Mouse (Mus musculus): ENCODE measurements around the gene Dtymk.
A peak's percentile ranks its signal among the peaks of the same experiment; 100 is the strongest.
"Not testable (repeated sequence)": the region's sequence is repeated elsewhere in the genome, so short reads cannot be mapped to it uniquely, and the experiment has no call there.

Dtymk gene

DNA sequence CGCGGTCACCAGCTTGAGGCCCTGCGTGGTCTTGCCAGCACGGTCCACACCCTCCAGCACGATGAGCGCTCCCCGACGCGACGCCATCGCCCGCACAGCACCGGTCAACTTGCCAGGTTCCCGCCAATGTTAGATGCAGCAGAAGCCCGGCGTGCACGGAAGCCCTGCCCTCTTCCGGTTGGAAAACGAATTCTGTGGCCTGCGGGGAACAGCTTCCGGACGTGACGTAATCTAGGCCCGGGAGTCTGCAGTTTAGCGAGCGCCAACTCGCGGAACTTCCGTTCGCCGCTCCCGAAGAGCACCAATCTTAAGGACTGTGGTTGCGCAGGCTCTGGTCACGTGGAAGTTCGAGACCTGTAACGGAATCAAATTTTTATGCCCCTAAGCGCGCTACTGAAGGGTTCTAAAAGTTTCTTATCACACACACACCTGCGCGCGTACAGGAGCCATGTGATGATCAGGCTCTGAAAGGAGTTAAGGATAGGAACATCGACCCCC lies at the start of gene Dtymk:
Gene Dtymk, minus strand, starts transcription at position 194 of the 498 bp plus-strand sequence.
- DNase-seq (ENCODE audit: low read depth), result peak; percentile 99

DNA sequence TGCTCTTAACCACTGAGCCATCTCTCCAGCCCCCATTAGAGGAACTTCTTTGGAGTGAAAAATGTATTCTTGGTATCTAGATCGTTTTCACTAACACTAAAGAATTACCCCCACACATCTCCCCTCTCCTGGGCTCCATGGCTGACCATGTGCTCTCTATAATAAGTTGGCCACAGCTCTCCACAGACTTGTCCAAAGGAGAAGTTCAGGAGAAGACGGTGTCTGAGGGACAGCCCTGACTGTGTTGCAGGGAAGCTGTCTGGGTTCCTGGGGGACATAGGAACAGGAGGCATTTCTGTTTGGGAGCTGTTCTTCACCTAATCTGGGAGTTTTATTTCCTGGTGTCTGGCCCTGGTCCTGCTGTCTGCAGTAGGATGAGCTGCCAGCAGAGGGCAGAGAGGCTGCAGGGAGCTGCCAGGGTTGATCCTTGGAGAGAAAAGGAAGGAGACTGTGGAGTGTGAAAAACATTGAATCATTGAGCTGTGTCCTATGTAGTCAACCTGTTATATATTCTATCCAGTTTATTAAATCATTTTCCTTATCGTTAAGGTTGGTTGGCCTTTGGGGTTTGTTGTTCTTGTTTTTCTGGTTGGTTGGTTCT lies 44.1 kb upstream of the Dtymk start:
- DNase-seq (ENCODE audit: low read depth), result not testable (repeated sequence)

GRCm38 (mm10) chr1:93838569-93838968 lies 36.8 kb upstream of the Dtymk start:
- DNase-seq (ENCODE audit: low read depth), result not testable (repeated sequence)

DNA sequence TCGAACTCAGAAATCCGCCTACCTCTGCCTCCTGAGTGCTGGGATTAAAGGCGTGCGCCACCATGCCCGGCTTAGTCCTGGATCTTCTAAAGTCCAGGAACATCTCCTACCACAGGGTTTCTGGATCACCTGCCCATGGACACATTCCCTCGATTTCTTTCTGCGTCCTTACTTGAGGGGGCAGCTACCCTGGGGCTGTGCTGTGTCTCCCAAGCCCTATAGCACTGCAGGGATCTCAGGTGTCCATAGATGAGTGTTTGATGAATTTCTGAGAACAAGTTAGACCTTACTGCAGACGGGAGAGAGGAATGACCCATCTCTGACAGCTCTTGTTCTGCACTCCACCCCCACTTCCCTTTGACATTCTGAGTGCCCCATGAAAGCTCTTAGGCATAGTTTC lies 35.6 kb upstream of the Dtymk start:
- DNase-seq (ENCODE audit: low read depth), result no peak

GRCm38 (mm10) chr1:93836532-93836913 lies 34.8 kb upstream of the Dtymk start:
- no peak for DNase-seq (ENCODE audit: low read depth)

DNA sequence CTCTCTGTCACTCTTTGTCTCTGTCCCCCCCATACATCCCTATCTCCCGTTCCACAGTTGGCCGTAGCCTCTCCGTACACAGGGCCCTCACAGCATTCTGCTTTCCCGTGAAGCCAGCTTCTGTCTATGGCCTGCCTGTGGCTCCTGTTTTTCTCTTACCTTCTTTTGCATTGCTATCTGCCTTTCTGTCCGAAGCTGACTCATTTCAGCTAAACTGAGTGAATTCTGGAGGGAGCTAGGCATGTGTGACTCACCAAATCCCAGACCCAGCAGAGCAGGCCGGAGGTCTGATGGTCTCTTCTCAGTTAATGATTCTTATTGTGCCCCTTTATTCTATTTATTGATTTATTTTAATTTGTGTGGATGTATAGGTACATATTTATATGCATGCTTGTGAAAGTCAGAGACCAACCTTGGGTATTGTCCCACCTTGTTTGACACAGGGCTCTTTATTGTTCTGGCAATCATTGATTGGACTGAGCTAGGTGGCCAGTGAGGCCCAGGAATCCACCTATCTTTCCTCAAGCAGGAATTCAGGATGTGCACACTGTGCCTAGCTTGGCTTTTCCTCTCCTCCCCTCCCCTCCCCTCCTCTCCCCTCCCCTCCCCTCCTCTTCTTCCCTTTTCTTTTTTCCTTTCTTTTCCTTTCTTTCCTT lies 34.3 kb upstream of the Dtymk start:
- DNase-seq (ENCODE audit: low read depth), result no peak

- no peak for DNase-seq (ENCODE audit: low read depth)
These were observed 33.5 kb upstream of the Dtymk start for GRCm38 (mm10) chr1:93835211-93835610.

DNA sequence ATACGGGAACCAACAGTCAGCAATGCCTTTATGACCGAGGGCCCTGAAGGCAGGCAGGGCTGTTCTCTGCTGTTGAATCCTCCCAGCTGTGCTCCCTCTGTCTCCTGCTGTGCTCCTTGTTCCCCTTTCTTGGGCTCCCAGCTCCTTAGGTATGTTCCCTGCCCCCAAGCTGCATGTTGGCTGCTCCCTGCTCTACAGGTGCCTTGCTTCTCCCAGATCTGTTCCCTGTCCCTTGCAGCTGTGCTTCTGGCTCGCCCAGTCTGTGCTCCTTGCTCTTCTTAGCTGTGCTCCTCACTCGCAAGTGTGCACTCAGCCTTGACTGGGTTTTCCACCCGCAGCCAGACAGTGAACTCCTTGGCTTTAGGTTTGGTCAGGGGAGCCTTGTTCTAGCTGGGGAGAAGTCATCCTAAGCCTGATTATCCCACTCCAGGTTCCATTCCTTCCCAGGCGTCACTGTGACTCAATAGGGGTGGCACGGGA lies 33.0 kb upstream of the Dtymk start:
- DNase-seq (ENCODE audit: low read depth), result no peak

DNA sequence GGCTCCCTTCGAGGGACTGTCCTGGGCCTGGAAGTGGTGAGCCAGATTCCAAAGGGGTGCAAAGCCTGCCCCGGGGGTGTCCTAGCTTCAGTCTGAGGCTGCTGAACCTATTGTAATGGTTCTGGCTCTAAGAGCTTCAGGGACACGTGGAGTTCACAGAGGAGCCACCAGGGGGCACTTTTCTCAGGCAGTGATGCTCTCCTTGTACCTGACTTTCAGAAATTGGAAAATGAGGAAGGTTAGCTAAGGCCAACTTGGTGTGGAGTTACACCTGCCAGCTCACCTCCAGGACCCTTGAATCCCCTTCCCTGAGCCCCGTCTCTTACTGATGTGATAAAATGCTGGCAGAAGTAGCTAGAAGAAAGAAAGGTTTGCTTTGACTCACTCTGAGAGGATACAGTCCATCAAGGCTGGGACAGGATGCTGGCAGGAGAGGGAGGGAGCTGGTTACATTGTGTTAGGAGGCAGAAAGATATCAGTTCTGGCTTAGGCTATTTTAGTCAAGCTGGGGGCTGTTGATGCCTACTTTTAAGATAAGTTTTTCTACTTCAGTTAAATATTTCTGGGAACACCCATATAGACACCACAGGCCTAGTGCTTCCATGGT lies 31.1 kb upstream of the Dtymk start:
- DNase-seq (ENCODE audit: low read depth), result not testable (repeated sequence)

DNA sequence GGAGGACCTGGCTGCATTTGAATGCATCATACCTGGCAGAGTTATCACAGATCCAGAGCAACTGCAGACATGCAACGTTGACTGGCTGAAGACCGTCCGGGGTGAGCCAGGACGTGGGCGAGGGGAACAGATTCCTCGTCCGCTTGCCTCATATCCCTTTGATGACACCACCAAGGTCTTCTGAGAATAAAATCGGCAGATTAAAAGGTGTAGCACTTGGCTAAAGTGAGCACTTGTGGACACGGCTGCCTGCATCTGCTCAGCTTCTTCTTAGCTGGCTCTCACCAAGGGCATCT lies 24.8 kb upstream of the Dtymk start:
- DNase-seq (ENCODE audit: low read depth), result no peak

GRCm38 (mm10) chr1:93825771-93826539 lies 24.2 kb upstream of the Dtymk start:
- DNase-seq (ENCODE audit: low read depth), result no peak

- DNase-seq (ENCODE audit: low read depth), result peak; percentile 98
These were observed 23.5 kb upstream of the Dtymk start for GRCm38 (mm10) chr1:93825105-93825674.

DNA sequence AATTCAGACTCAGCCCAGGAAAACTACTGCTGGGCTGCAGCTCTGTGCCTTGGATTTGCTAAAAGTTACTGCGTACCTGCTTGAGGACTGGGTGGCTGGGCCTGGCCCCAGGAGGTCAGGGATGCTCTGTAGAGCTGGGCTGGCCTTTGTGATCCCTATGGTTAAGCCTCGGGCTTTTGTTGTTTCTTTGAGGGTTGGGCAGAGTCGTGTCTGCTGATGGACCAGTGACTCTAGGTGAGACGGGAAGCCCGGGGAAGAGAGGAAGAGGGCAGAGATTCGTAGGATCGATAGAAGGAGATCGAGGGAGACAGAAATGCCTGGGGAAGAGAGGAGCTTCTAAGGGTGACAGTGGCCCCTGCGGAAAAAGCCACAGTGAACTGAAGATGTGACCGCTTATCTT lies 22.9 kb upstream of the Dtymk start, which contains the start of gene D2hgdh:
Gene D2hgdh, plus strand, starts transcription at position 301 of the 400 bp plus-strand sequence.
- DNase-seq (ENCODE audit: low read depth), result no peak

DNA sequence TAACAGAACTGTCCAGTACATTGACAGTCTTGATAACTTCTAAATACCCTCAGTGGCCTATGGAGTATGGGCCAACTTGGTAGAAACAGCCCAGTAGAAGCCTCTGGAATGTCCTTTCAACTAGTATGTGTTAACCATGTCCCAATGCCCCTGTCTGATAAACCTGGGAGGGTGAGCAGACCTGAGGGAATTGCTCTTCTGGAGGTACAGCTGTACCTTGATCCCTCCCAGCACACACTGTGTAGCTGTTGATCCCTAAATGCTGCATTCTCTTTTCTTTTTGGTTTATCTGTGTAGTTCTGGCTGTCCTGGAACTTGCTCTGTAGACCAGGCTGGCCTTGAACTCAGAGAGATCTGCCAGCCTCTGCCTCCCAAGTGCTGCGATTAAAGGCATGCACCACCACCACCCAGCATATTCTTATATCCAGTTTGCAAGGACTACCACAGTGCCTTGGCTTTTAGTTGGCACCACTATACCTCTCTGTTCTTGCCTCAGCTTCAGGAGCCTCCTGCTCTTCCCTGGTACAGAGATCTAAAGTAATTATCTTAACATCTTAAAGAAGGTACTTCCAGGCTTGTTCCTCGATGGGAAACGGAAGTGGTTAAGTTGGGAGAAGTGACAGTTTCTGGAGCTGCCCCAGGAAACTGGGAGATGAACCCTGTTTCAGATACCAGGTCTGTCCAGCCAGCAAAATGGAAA lies 22.2 kb upstream of the Dtymk start:
- no peak for DNase-seq (ENCODE audit: low read depth)

- DNase-seq (ENCODE audit: low read depth), result no peak
These were observed 17.0 kb upstream of the Dtymk start for GRCm38 (mm10) chr1:93818722-93819121.

- DNase-seq (ENCODE audit: low read depth), result no peak
These were observed 16.2 kb upstream of the Dtymk start for GRCm38 (mm10) chr1:93817823-93818532.

DNA sequence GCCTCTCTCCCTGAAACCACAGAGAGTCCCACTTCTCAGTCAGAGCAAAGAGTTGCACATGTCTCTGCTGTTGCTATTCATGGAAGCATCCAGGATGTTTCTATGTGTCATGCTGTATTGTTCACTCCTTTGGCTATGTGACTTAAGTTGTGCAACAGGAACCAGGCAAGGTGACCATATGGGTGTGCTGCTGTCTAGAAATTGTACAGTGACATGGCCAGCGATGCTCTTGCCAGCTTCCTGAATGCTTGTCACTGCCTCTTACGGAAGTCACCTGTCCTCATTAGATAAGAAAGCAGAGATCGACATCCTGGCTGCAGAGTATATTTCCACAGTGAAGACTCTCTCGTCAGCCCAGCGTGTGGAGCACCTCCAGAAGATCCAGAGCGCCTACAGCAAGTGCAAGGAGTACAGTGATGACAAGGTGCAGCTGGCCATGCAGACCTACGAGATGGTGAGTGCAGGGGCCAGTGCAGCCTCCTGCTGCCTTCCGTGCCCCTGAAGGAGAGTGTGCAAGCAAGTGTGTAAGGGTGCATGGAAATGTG lies 9.8 kb upstream of the Dtymk start:
- DNase-seq (ENCODE audit: low read depth), result peak; percentile 44

GRCm38 (mm10) chr1:93810011-93810410 lies 8.3 kb upstream of the Dtymk start:
- DNase-seq (ENCODE audit: low read depth), result no peak

- DNase-seq (ENCODE audit: low read depth), result no peak
These were observed 7.1 kb upstream of the Dtymk start for GRCm38 (mm10) chr1:93808871-93809270.

GRCm38 (mm10) chr1:93805221-93805951 lies 3.7 kb upstream of the Dtymk start:
- DNase-seq (ENCODE audit: low read depth), result peak; percentile 42
